Mouse (Mus musculus) forelimb bud, embryonic 11.5 days (tissue): ENCODE measurements at regions not wholly inside any gene's neighbourhood (a gene's known extent, or its start where the extent isn't known, plus 50 kb on each side); places are given as distances from the start of the nearest gene placed in this dataset.

Experiments used
- DNase-seq: peaks from one replicate; pipeline ENCODE4 v3.0.0-alpha.2; 2012; ENCODE audit warnings: low read depth, low spot score

DNA sequence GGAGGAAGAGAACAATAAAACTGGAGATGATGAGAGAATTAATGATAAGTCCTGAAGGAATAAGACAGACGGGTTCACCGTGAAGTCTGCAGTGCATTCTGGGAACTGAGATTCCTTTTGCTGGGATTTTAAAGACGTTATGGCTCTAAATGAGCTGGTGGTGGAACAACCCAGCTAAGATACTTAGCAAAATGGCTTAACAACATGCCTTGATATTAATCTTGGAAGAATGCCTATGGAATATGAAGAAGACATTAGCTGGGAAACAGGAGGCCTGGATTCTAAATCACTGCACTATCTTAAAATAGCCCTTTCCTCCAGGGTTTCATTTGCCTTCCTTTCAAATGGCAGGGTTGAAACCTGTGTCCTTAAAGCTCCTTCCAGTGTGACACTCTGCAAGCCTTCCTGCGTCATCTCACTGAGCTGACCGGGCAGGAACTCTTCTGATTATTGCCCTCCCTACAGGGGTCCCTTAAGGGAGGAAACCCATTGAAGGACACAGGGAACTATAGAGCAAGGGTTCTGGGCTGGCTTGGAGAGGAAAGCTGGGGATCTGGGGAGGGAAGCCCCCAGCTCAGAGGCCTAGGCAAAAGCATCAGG is 323.9 kb upstream of the Trib2 start:
- no peak for DNase-seq

- no peak for DNase-seq
These were observed 322.4 kb upstream of the Trib2 start for GRCm38 (mm10) chr12:16139152-16139551.

DNA sequence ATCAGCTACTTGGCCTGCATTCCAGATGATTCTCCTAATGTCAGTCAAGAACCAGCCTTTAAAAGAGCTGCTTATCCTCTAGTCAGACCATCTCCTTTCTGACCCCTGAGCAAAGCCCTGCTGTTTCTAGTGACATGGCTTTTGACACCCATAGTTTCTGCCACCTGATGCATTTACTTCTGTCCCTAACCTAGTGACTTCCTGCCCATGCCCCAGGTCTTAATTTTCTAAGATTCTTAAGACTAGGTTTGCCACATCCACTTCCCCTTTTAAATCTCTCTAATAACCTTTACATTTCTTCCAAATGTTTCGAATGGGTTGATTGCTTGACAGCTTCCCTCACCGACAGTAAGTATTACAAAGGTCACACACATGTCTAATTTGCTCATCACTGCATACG is 321.1 kb upstream of the Trib2 start:
- DNase-seq = no peak

DNA sequence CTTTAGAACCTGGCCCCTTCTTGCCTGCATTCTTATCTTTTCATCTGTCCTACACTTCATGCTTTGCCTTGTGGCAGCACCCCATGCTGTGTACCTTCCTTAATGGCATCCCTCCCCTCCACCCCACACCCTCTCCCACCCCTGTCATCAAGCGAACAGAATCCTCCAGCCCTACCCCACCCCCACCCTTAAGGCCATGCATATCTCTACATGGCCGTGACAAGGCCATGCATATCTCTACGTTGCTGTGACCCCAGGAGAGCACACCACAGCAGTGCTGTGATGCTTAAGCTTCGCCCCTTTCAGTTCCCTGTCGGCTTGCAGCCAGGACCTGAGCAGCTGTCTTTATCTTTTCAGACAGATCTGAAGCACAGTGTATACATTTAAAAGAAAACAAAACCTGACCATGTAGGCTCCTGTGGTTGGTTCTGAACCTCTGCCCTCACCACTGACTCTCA is 319.5 kb upstream of the Trib2 start:
- no peak for DNase-seq

DNA sequence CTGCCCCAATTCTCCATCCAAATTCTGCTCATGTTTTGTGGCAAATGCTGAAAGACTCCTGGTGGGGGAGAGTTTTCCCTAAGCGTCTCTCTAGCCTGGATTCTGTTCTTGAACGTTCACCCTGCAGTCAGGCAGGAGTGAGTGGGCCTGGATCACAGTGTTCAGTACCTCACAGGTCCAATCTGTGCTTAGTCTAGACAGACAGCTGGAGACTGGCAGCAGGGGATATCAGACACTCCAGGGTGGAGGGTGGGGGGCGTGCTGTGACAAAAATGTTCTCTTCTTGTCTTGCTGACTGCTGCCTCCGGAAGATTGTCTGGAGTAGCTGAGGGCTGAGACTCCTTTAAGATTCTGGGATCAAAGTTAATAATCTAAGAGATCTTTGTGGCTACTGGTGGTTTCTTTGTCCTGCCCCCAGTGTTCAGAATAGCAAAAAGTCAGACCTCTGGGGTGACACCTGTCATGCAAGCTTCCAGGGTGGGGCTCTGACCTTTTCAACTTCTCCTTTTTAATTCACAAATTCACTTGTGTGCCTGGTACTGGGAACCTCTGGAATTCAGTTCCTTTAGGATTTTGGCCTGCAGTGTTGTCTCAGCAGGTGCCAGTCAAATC is 319.0 kb upstream of the Trib2 start:
- DNase-seq = no peak

DNA sequence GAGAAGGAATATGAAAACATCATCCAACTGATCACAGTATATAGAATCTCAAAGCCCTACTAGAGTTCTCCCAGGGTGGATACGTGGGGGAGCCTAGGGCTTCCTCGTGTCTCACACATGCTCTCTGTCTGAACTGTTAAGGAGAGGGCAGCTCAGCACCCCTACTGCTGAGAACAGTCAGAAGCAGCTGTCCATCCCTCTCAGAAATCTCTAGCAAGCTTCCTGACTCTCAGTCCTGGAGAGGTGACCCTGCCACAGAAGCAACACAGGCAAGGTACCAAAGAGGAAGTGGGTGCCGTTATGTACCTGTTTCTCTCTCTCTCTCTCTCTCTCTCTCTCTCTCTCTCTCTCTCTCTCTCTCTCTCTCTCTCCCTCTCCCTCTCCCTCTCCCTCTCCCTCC is 317.7 kb upstream of the Trib2 start:
- DNase-seq = no peak

GRCm38 (mm10) chr12:16133253-16133652 is 316.5 kb upstream of the Trib2 start:
- DNase-seq = no peak

GRCm38 (mm10) chr12:16131740-16132077 is 315.0 kb upstream of the Trib2 start:
- no peak for DNase-seq

DNA sequence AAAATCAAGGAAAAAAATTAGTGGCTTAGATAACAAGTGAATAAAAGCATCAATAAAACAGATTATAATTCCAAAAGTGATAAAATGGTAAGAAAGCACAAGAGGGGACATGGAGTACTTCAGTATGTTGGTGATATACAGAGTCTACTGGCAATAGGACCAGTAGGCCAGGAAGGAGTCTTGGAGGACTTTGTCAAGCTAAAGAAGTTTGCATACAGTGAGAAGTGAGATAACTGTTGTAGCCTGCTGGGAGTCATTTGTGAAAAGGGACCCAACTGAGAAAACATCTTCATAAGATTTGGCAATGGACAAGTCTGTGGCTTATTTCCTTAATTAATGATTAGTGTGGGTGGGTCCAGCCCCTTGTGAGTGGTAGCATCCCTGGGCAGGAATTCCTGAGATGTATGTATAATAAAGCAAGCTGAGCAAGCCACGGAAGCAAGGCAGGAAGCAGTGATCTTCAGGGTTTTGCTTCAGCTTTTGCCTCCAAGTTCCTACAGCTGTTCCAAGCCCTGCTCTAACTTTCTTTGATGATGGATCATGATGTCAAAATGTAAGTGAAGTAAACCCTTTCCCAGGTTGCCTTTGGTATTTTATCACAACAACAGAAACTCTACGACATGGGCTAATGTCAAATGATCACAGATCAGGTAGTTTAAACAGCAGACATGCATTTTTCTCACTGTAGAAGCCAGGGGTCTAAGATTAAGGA is 314.5 kb upstream of the Trib2 start:
- DNase-seq = no peak

DNA sequence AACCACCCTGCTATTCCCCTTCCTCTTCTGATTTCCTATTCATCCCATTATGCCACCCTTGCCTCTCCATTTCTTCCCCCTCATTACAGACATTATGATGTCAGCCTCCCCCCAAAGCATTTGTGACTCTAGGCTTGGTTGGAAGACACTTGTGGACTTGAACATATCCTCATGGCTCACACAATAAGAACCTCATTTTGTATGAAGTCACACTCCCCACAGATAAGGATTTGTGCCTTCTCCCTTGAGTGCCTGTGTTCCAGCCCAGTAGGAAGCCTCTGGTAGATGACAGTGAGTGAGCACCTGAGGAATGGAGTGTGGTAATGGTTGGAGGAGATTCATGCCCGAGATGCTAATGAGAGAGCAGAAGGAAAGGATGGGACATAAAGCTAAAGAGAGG is 313.9 kb upstream of the Trib2 start:
- DNase-seq = no peak

DNA sequence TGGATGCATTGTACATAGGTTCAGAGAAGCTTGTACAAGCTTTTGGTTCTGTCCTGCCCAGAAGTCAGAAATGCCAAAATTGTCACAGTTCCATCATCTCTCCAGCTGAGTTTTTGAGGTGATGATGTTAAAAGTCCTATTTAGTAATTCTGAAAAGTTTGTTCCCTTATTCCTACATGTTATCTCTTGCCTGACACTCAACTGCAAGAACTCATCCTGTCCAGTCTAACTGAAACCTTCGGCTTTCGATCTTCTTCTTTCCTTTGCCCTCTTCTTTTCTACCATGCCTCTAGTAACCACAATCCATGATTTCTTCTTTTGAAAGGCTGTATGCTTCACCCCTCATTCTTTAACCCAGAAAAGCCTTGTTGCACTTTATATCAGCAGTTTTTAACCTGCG is 313.2 kb upstream of the Trib2 start:
- DNase-seq = no peak

DNA sequence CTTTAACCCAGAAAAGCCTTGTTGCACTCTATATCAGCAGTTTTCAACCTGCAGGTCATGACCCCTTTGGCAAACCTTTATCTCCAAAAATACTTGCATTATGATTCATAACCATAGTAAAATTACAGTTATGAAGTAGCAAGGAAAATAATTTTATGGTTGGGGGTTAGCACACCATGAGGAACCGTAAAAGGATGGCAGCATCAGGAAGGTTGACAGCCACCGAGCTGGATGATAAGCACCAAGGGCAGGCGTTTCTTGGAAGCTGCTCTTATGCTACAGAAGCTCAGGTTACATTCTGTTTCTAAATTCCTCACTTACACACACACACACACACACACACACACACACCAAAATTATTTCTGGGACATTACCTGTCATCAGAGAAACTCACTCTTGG is 312.5 kb upstream of the Trib2 start:
- no peak for DNase-seq

GRCm38 (mm10) chr12:16124906-16125305 is 308.2 kb upstream of the Trib2 start:
- DNase-seq = no peak

DNA sequence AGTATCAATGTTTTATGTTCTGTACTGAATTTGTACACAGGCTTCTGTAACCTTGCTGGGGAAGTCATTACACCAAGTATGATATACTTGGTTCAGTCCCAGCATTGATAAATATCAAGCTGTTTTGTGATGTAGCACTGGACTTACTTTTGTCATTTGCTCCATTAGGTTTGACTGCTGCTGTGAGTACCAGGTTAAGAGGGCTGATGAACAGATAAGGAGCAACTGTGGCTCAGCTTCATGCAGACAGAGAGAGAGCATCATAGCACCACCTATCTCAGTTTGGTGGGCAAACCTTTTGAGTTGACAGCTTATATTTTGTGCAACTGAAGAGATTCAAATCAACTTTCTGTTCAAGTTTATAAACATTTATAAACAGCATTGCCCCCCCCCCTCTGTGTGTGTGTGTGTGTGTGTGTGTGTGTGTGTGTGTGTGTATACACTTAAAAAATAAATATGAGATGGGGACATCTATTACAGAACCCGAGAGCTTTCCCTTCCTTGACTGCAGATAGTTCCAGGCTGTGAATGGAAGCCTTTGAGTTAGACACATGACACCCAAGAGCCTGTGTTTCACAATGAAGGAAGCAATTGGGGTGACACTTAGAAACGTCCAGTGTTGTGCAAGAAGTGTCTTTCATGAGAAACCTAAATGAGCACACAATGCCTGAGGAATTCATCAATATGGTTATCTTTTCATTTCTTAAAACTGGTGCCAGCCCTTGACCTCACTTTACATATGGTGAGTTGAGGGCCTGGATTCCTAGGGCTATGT is 305.8 kb upstream of the Trib2 start:
- DNase-seq = no peak

DNA sequence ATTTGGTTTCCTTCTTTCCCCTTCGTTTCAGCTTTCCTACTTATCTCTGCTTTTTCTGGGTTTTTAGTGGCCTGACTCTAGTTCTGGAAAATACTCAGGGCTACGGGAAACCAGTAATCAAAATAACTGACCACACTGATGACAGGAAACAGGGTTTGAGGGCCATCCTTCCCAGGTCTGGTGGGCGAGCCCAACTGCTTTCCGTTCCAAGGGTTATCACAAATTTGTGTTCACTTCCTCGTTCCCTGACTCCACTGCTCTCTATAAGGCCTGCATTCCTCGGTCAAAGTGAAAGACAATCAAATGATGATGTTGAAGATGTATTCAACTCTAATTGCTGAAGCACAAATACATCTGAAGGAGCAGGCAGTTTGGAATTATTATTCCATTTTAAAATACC is 305.1 kb upstream of the Trib2 start:
- DNase-seq = no peak

- DNase-seq = no peak
These were observed 302.0 kb upstream of the Trib2 start for GRCm38 (mm10) chr12:16118710-16119109.

DNA sequence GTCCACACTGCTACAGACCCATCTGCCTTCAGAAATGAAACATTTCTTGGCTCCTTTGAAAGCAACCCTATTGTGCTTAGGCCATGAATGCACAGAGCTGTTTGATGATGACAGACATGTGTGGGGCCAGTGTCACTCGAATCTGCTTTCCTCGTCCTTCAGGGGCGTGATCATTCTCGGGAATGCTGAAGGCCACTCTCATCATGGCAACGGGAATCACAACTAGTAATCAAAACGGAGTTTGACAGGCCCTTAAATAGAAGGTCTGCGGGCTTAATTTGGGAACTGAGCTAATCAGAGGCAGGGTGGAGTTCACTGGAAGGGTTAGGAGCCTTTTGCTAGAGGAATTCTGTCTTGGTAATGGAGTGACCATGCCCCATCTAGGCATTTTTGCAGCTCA is 290.2 kb upstream of the Trib2 start:
- no peak for DNase-seq

DNA sequence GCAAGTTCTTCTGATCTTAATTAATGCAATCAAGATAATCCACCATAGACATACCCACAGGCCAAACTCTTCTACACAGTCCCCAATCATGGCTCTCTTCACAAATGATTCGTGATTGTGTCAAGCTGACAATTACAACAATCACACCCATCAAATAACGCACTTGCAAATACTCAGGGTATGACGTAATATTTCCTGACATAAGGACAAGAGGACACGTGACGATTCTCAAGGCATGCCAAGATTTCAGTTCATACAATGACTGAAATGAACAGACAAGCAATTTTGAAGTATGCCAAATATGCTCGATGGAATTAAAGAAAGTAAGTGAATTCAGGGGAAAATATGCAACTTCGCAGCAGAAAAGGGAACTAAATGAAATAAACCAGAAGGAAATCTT is 282.1 kb upstream of the Trib2 start:
- no peak for DNase-seq

DNA sequence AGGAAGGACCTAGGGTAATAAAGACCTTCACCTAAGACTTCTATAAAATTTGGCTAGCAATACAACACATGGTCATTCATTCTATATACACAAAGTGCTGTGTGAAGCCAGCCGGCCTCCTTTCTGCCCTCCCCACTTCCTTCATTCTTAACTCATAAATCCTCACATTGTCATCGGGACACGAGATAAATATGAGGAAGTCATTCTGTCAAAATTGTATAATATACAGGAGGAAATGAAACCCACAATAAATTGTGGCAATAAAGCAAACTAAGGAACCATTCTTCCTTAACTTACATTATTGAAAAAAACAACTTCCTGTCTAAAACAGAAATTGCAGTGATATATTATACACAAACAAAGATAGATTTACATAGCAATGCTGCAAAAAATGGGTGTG is 275.9 kb upstream of the Trib2 start:
- no peak for DNase-seq

GRCm38 (mm10) chr12:16091336-16091735 is 274.6 kb upstream of the Trib2 start:
- no peak for DNase-seq

DNA sequence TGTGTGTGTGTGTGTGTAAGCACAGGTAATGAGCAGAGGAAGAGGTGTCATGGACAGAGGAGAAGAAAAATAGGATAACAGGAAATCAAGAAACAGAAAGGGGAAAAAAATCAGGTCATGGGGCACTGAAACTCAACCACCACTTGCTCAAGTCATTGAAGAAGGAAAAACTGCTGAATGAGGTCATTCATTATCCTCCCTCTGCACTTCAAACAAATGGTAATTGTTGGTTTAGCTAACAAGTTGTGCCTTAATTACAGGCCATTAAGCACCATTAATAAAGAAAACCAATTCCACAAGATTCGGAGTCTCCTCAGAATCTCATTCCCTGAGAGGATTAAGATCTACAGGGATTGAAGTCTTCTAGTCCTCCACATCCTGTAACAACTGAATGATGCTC is 266.5 kb upstream of the Trib2 start:
- DNase-seq = no peak

DNA sequence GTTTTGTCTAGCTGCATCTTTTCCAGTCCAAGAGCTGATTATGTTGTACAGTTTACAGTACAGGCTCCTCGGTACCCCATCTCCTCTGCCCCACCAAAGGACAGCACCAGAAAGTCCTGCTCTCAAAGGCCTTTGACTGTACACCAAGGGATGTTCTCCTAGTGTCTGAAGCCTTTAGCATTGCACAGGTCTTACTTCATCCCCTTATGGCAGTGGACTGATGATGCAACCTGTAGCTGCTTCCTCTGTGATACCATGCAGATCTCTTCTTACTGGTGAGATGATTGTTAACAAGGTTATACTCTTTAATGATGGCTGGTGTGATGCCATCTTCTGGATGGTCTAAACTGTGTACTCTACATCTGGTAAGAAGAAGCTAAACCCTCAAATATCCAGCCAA is 260.5 kb upstream of the Trib2 start:
- no peak for DNase-seq

DNA sequence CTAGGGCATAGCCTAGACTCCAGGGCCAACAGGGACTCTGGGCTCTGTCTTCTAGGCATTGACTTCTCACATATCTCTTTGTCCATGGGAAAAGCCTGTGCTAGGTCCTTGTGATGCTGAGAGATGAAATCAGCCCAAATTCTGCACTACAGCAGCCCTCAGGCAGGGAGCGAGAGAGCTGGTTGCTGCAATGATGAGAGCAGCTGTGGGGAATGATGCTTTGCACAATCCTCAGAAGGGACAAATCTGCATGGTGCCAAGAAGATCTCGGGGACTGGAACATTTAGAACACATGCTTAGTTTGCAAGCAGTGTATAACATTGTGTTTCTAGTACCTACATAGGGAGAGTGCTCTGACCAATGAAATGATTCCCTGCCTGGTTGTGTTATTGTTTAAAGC is 259.2 kb upstream of the Trib2 start:
- DNase-seq = no peak
